In the genomic region with DNA sequence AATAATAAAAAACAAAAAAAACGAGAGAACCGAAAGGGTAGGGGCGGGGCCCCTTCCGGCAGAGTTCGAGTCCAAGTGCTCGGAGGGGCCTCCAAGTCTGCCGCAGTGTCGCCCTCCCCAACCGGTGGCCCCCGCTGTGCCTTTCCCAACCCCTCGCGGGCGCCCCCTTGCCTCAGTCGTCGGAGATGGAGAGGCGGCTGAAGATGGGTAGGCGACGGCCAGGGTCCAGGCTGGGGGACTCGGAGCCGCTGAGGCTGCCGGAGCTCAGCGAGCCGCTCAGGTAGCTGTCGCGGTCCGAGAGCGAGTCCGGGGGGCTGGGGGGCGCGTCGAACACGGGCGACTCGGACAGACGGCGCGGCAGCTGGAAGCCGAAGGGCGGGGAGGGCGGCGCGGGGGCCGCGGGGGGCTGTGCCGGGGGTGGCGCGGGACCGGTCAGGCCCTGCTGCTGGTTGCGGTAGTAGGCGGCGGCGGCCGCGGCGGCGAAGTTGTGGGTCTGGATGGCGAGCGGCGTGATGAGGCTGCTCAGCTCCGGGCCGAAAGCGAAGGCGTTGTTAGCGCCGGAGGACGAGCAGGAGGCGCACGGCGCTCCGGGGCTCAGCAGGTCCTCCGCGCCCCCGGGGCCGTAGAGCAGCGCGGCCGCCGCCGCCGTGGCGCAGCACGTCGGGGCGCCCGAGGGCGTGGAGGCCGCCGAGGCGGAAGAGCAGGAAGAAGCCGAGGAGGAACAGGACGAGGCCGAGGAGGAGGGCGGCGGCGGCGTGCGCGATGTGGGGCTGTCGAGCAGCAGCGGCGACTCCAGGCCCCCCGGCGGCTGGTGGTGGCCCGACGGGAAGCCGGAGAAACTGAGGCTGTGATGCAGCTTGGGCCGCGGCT, we compare ENCODE assay signal across 8 mouse cellular contexts. TPM values are rescaled to one million over a fixed set of nuclear protein-coding genes. Genes with fewer than 3 reads are reported as not detected.
A peak's percentile ranks its signal among the peaks of the same experiment; 100 is the strongest.
DNase-seq lines count a peak whose midpoint lies in the region; ATAC-seq and TF ChIP-seq lines count a peak whose summit lies in the region.

No protein-coding gene starts in this region.

- peak overlapping the region; percentile 77; the same call in 1 of the 2 replicates for H3K4me3 ChIP-seq in cortical plate, adult 2 months (ENCODE audit: insufficient read depth, low read length)
- H3K4me3 ChIP-seq in kidney, embryonic 14.5 days (ENCODE audit: low read length) = peak overlapping the region; percentile 72

- H3K27me3 ChIP-seq in kidney, embryonic 14.5 days (ENCODE audit: control insufficient read depth, insufficient read depth, low read length) = no peaks in the 10 kb centered on the region

- peak overlapping the region; percentile 85 for H3K4me2 ChIP-seq in kidney, embryonic 14.5 days (replicated peaks; ENCODE audit: low read depth, low read length)

- H3K9ac ChIP-seq in kidney, embryonic 14.5 days (ENCODE audit: low read depth, low read length) = peak overlapping the region; percentile 98

- no peaks in the 10 kb centered on the region for H3K9me3 ChIP-seq in kidney, embryonic 14.5 days (ENCODE audit: control insufficient read depth, low read length)

- peaks cover 2% of the 10 kb centered on the region; the same call in 1 of the 2 replicates for H3K4me1 ChIP-seq in cortical plate, adult 2 months (ENCODE audit: control insufficient read depth, insufficient read depth, low read length)
- peaks cover 45% of the 10 kb centered on the region for H3K4me1 ChIP-seq in kidney, embryonic 14.5 days (ENCODE audit: control insufficient read depth, insufficient read depth, low read length)

- under 1% methylated on average over 85 of the region's 108 CpGs for WGBS in kidney, embryonic 14.5 days

- no peak for TF ChIP-seq CTCF in cortical plate, adult 2 months (IDR thresholded peaks at IDR 0.05; ENCODE audit: extremely low read depth, insufficient read depth, low read length)

- DNase-seq in left cerebral cortex, postnatal 4 days = peak; percentile 77
- no peak for DNase-seq in left cerebral cortex, adult 9 months (ENCODE audit: low spot score in 2 of 2)
- peak; percentile 46 to 49 for DNase-seq in heart, adult 9 months (ENCODE audit: low spot score in 2 of 2)
- peak; percentile 82 for DNase-seq in lung, postnatal 14 days
- peak; percentile 70 to 81 for DNase-seq in spleen, postnatal 14 days (ENCODE audit: low spot score in 2 of 2)

- peaks cover 24% of the 10 kb centered on the region for H3K36me3 ChIP-seq in kidney, embryonic 14.5 days (ENCODE audit: control insufficient read depth, insufficient read depth, low read length)

- peak overlapping the region; percentile 94; the same call in 1 of the 2 replicates for H3K27ac ChIP-seq in cortical plate, adult 2 months (ENCODE audit: insufficient read depth, low read length)
- H3K27ac ChIP-seq in kidney, embryonic 14.5 days (ENCODE audit: low read depth, low read length) = peak overlapping the region; percentile 98

- TF ChIP-seq POLR2A in cortical plate, adult 2 months (IDR thresholded peaks at IDR 0.05; ENCODE audit: extremely low read depth, insufficient read depth, low read length) = no peak

- no peak for ATAC-seq in kidney, embryonic 14.5 days (ENCODE audit: low FRiP score, low TSS enrichment)
- ATAC-seq in activated CD4-positive, CD25-positive, alpha-beta regulatory T cell, adult 4 months = no peak

- intact Hi-C loops in left cerebral cortex, postnatal 4 days (cut with DNase I) = no loop called here

RNA-seq across cellular contexts. Expression of a gene that starts 1.9 kb away (rescaled TPM):
- 10 to 100 TPM; 23.3 to 24.3 TPM for total RNA-seq in left cerebral cortex, postnatal 4 days (2021)
- polyA plus RNA-seq in cortical plate, adult 2 months (2012; rRNA removed) = 18.8 and 18.9 TPM in 2 replicates
- polyA plus RNA-seq in kidney, embryonic 14.5 days (2014; fragmentation: Nextera tagmentation; extraction: Ambion mirVana) = 22.5 and 24.3 TPM in 2 replicates
- 10 to 100 TPM; 31.3 to 64.3 TPM for polyA plus RNA-seq in activated CD4-positive, CD25-positive, alpha-beta regulatory T cell, adult 4 months (2017; shearing (Covaris generic))

Comparison
In these comparisons a context has a peak if more than half of its experiments do, and no peak if none do; other contexts are left out.
1. DNase-seq: peak in left cerebral cortex, postnatal 4 days (single experiment), heart, adult 9 months (2 of 2), lung, postnatal 14 days (single experiment) and spleen, postnatal 14 days (2 of 2); none in left cerebral cortex, adult 9 months (0 of 2).